Mouse (Mus musculus) c-Kit-positive CD71-positive TER-119-positive erythroid progenitor cells, embryonic 14.5 days (primary cell): Measurements from ENCODE around the gene Tada2a.

Experiments used
- DNase-seq: peaks from one replicate; pipeline ENCODE4 v3.0.0-alpha.2; 2013; ENCODE audit warnings: low spot score

Gene Tada2a

GRCm38 (mm10) chr11:84063631-84064209, 65.7 kb downstream of the Tada2a start:
- no peak for DNase-seq

- DNase-seq: no peak
These were observed 66.6 kb downstream of the Tada2a start for GRCm38 (mm10) chr11:84062805-84063204.

- DNase-seq: no peak
These were observed 67.5 kb downstream of the Tada2a start for GRCm38 (mm10) chr11:84061881-84062280.

GRCm38 (mm10) chr11:84060635-84061034, 68.8 kb downstream of the Tada2a start:
- no peak for DNase-seq

- DNase-seq: no peak
These were observed 69.6 kb downstream of the Tada2a start for GRCm38 (mm10) chr11:84059784-84060183.

GRCm38 (mm10) chr11:84057418-84057817, 72.0 kb downstream of the Tada2a start:
- DNase-seq: no peak

GRCm38 (mm10) chr11:84053524-84054163, 75.8 kb downstream of the Tada2a start:
- no peak for DNase-seq

- no peak for DNase-seq
These were observed 76.3 kb downstream of the Tada2a start for GRCm38 (mm10) chr11:84053055-84053454.

- no peak for DNase-seq
These were observed 81.0 kb downstream of the Tada2a start for GRCm38 (mm10) chr11:84048411-84048810.

- no peak for DNase-seq
These were observed 82.1 kb downstream of the Tada2a start for GRCm38 (mm10) chr11:84047270-84047669.

- DNase-seq: no peak
These were observed 84.4 kb downstream of the Tada2a start for GRCm38 (mm10) chr11:84044988-84045387.

GRCm38 (mm10) chr11:84042808-84043762, 86.3 kb downstream of the Tada2a start:
- DNase-seq: no peak

GRCm38 (mm10) chr11:84040621-84041020, 88.8 kb downstream of the Tada2a start:
- DNase-seq: no peak

GRCm38 (mm10) chr11:84033671-84034070, 95.7 kb downstream of the Tada2a start:
- DNase-seq: no peak

GRCm38 (mm10) chr11:84032559-84032958, 96.8 kb downstream of the Tada2a start:
- DNase-seq: no peak

GRCm38 (mm10) chr11:84031971-84032370, 97.4 kb downstream of the Tada2a start:
- DNase-seq: peak; percentile 33
